Mouse (Mus musculus) lung, postnatal 0 days (tissue): ENCODE results near the gene Sept12. TPM values are rescaled to one million over a fixed set of nuclear protein-coding genes. Genes with fewer than 3 reads are reported as not detected.

Source experiments
- ATAC-seq: fragments of 200-750 bp; cut with Nextera tagmentation; 2 replicates; pipeline ENCODE4 v1.8.0; 2017; ENCODE audit warnings: moderate library complexity
- DNase-seq: peaks from one replicate; pipeline ENCODE4 v3.0.0-alpha.2; 2016; ENCODE audit warnings: low spot score
- H3K27ac ChIP-seq: fragments of 300-500 bp; sonication (generic); 2 replicates; pipeline ENCODE4 v1.5.1; 2014; ENCODE audit warnings: antibody characterized with exemption, mild to moderate bottlenecking, low read length, mixed read lengths
- H3K27me3 ChIP-seq: fragments of 300-500 bp; sonication (generic); replicated peaks from 2 replicates; pipeline ENCODE4 v1.6.1; 2014; ENCODE audit warnings: low read length, mixed read lengths; ENCODE audit not compliant: insufficient read depth
- H3K36me3 ChIP-seq: fragments of 300-500 bp; sonication (generic); 2 replicates; pipeline ENCODE4 v1.6.1; 2014; ENCODE audit warnings: low read length, mixed read lengths; ENCODE audit not compliant: insufficient read depth
- H3K4me1 ChIP-seq: fragments of 300-500 bp; sonication (generic); 2 replicates; pipeline ENCODE4 v1.6.1; 2014; ENCODE audit warnings: antibody characterized with exemption, low read depth, low read length, mixed read lengths; ENCODE audit not compliant: insufficient read depth
- H3K4me2 ChIP-seq: fragments of 300-500 bp; sonication (generic); replicated peaks from 2 replicates; pipeline ENCODE4 v1.6.1; 2014; ENCODE audit warnings: low read depth, mild to moderate bottlenecking, low read length, moderate library complexity, mixed read lengths
- H3K4me3 ChIP-seq: fragments of 300-500 bp; sonication (generic); 2 replicates; pipeline ENCODE4 v1.5.1; 2014; ENCODE audit warnings: low read depth, low read length
- H3K9ac ChIP-seq: fragments of 300-500 bp; sonication (generic); replicated peaks from 2 replicates; pipeline ENCODE4 v1.6.1; 2014; ENCODE audit warnings: low read depth, mild to moderate bottlenecking
- H3K9me3 ChIP-seq: fragments of 300-500 bp; sonication (generic); 2 replicates; pipeline ENCODE4 v1.6.1; 2016; ENCODE audit warnings: low read length, mixed read lengths
- CTCF ChIP-seq: IDR thresholded peaks from 2 replicates; pipeline ENCODE4 v1.5.1; 2016; ENCODE audit warnings: antibody characterized with exemption, mild to moderate bottlenecking
- EP300 ChIP-seq: IDR thresholded peaks from 2 replicates; pipeline ENCODE4 v1.6.1; 2016; ENCODE audit warnings: antibody characterized with exemption, mild to moderate bottlenecking, control low read depth
- WGBS: fragments of 180-500 bp; shearing (Covaris S2); extraction: QIAGEN DNeasy Blood & Tissue Kit; methylation state at CpG from one replicate; pipeline ENCODE4 v1.1.7; 2014; 5-methylcytosine and 5-hydroxymethylcytosine counted together
- polyA plus RNA-seq: library from polyadenylated mRNA; unstranded; fragments of >200 nt; fragmentation: Nextera tagmentation; extraction: Ambion mirVana; gene quantifications from 2 replicates; pipeline ENCODE4 v1.2.1, GENCODE M21; 2015

Gene Sept12
- polyA plus RNA-seq, 1 experiment from 2014 or later: 0.27 TPM

GRCm38 (mm10) chr16:4937351-4938190 is 60.1 kb downstream of the Sept12 start:
- ATAC-seq (no peak), DNase-seq (no peak)
- peaks cover 4% of the 10 kb centered on the region; the same call in 1 of the 2 replicates for H3K4me1 ChIP-seq
- H3K36me3 ChIP-seq: peaks cover 17% of the 10 kb centered on the region
- H3K9me3 ChIP-seq: no peaks in the 10 kb centered on the region
- no peak overlapping the region for H3K4me2 ChIP-seq
- H3K4me3 ChIP-seq: no peak overlapping the region
- H3K27ac ChIP-seq: no peak overlapping the region
- 91% methylated on average over 8 of the region's 8 CpGs for WGBS
- no peak overlapping the region for H3K9ac ChIP-seq
- H3K27me3 ChIP-seq: no peaks in the 10 kb centered on the region
- TF ChIP-seq EP300 (no peak), CTCF (no peak)

Other genes starting within 250 kb of the Sept12 start
- gene Cdip1, start 207.6 kb downstream of the Sept12 start, polyA plus RNA-seq: 57.5 and 68.2 TPM in 2 replicates
- gene 4930562C15Rik, start 162.4 kb downstream of the Sept12 start, polyA plus RNA-seq: 2.2 and 2.4 TPM in 2 replicates
- gene Ubald1, start 117.5 kb downstream of the Sept12 start, polyA plus RNA-seq: 33.7 and 39.5 TPM in 2 replicates
- 75.6 and 76.7 TPM in 2 replicates for gene Mgrn1, start 111.6 kb downstream of the Sept12 start, polyA plus RNA-seq
- gene Nudt16l1, start 59.1 kb downstream of the Sept12 start, polyA plus RNA-seq: 87.6 and 92.0 TPM in 2 replicates
- 41.0 and 43.4 TPM in 2 replicates for gene Anks3, start 33.6 kb downstream of the Sept12 start, polyA plus RNA-seq
- 57.5 and 59.4 TPM in 2 replicates for gene Smim22, start 9.4 kb upstream of the Sept12 start, polyA plus RNA-seq
- gene Rogdi, start 15.7 kb upstream of the Sept12 start, polyA plus RNA-seq: 58.9 and 60.4 TPM in 2 replicates
- gene Glyr1, start 52.0 kb upstream of the Sept12 start, polyA plus RNA-seq: 75.8 and 81.1 TPM in 2 replicates
- gene Ubn1, start 52.2 kb upstream of the Sept12 start, polyA plus RNA-seq: 15.0 and 16.3 TPM in 2 replicates
- gene Ppl, start 134.6 kb upstream of the Sept12 start, polyA plus RNA-seq: 10.4 and 11.0 TPM in 2 replicates
- 0.20 and 0.27 TPM in 2 replicates for gene Sec14l5, start 149.3 kb upstream of the Sept12 start, polyA plus RNA-seq
- 13.4 and 14.5 TPM in 2 replicates for gene Nagpa, start 206.2 kb upstream of the Sept12 start, polyA plus RNA-seq
- gene AU021092, start 224.4 kb upstream of the Sept12 start, polyA plus RNA-seq: 158 and 169 TPM in 2 replicates
- gene Alg1, start 235.8 kb upstream of the Sept12 start, polyA plus RNA-seq: 32.1 and 35.9 TPM in 2 replicates